Mouse (Mus musculus): ENCODE results near the gene Babam1.
"Not testable (repeated sequence)": the region's sequence is repeated elsewhere in the genome, so short reads cannot be mapped to it uniquely, and the experiment has no call there.

The Babam1 gene

GRCm38 (mm10) chr8:71406099-71407015, 9.7 kb downstream of the Babam1 start:
- DNase-seq (ENCODE audit: low spot score), result peak; percentile 51

GRCm38 (mm10) chr8:71407441-71407840, 10.8 kb downstream of the Babam1 start:
- no peak for DNase-seq (ENCODE audit: low spot score)

- DNase-seq (ENCODE audit: low spot score), result no peak
Measured at GRCm38 (mm10) chr8:71408231-71408630, 11.6 kb downstream of the Babam1 start.

- DNase-seq (ENCODE audit: low spot score), result no peak
Measured at GRCm38 (mm10) chr8:71411535-71412273, 15.0 kb downstream of the Babam1 start.

- DNase-seq (ENCODE audit: low spot score), result no peak
Measured at GRCm38 (mm10) chr8:71422121-71422520, 25.5 kb downstream of the Babam1 start.

- not testable (repeated sequence) for DNase-seq (ENCODE audit: low spot score)
Measured at GRCm38 (mm10) chr8:71432935-71433334, 36.3 kb downstream of the Babam1 start.

GRCm38 (mm10) chr8:71437041-71437440, 40.4 kb downstream of the Babam1 start:
- no peak for DNase-seq (ENCODE audit: low spot score)

GRCm38 (mm10) chr8:71441404-71441803, 44.7 kb downstream of the Babam1 start:
- peak; percentile 51 for DNase-seq (ENCODE audit: low spot score)

- DNase-seq (ENCODE audit: low spot score), result no peak
Measured at GRCm38 (mm10) chr8:71445096-71445495, 48.4 kb downstream of the Babam1 start.

GRCm38 (mm10) chr8:71451337-71451736, 54.7 kb downstream of the Babam1 start:
- DNase-seq (ENCODE audit: low spot score), result no peak

- DNase-seq (ENCODE audit: low spot score), result no peak
Measured at GRCm38 (mm10) chr8:71451777-71452176, 55.1 kb downstream of the Babam1 start.

- no peak for DNase-seq (ENCODE audit: low spot score)
Measured at GRCm38 (mm10) chr8:71452669-71453068, 56.0 kb downstream of the Babam1 start.

Measured in ovary, postnatal 14 days (tissue).